Mouse (Mus musculus) midbrain, embryonic 14.5 days (tissue): ENCODE measurements around the gene Dlg4. TPM values are rescaled to one million over a fixed set of nuclear protein-coding genes. Genes with fewer than 3 reads are reported as not detected.

Source experiments
- ATAC-seq: fragments of 200-750 bp; cut with Nextera tagmentation; 2 replicates; pipeline ENCODE4 v1.8.0; 2017; ENCODE audit warnings: moderate number of reproducible peaks, moderate library complexity; ENCODE audit not compliant: low FRiP score, low TSS enrichment
- DNase-seq: peaks from one replicate; pipeline ENCODE4 v3.0.0-alpha.2; 2015
- H3K27ac ChIP-seq: fragments of 300-500 bp; sonication (generic); replicated peaks from 2 replicates; pipeline ENCODE4 v1.5.1; 2014; ENCODE audit warnings: mild to moderate bottlenecking, low read depth, low read length, moderate library complexity
- H3K27me3 ChIP-seq: fragments of 300-500 bp; sonication (generic); 2 replicates; pipeline ENCODE4 v1.6.1; 2014; ENCODE audit warnings: low read length, control low read depth, mixed read lengths; ENCODE audit not compliant: control insufficient read depth, insufficient read depth
- H3K36me3 ChIP-seq: fragments of 300-500 bp; sonication (generic); 2 replicates; pipeline ENCODE4 v1.6.1; 2014; ENCODE audit warnings: low read length, control low read depth; ENCODE audit not compliant: control insufficient read depth, insufficient read depth
- H3K4me1 ChIP-seq: fragments of 300-500 bp; sonication (generic); 2 replicates; pipeline ENCODE4 v1.6.1; 2014; ENCODE audit warnings: mild to moderate bottlenecking, antibody characterized with exemption, low read length, control low read depth; ENCODE audit not compliant: control insufficient read depth, insufficient read depth
- H3K4me2 ChIP-seq: fragments of 300-500 bp; sonication (generic); 2 replicates; pipeline ENCODE4 v1.6.1; 2014; ENCODE audit warnings: mild to moderate bottlenecking, low read length, moderate library complexity
- H3K4me3 ChIP-seq: fragments of 300-500 bp; sonication (generic); replicated peaks from 2 replicates; pipeline ENCODE4 v1.5.1; 2014; ENCODE audit warnings: low read depth, low read length
- H3K9ac ChIP-seq: fragments of 300-500 bp; sonication (generic); replicated peaks from 2 replicates; pipeline ENCODE4 v1.6.1; 2014; ENCODE audit warnings: mild to moderate bottlenecking, low read length, moderate library complexity
- H3K9me3 ChIP-seq: fragments of 300-500 bp; sonication (generic); 2 replicates; pipeline ENCODE4 v1.6.1; 2016; ENCODE audit warnings: low read length, control low read depth, mixed read lengths; ENCODE audit not compliant: control insufficient read depth
- WGBS: fragments of 180-500 bp; shearing (Covaris S2); extraction: QIAGEN DNeasy Blood & Tissue Kit; methylation state at CpG from one replicate; pipeline ENCODE4 v1.1.7; 2014; 5-methylcytosine and 5-hydroxymethylcytosine counted together
- polyA plus RNA-seq: library from polyadenylated mRNA; unstranded; fragments of >200 nt; fragmentation: Nextera tagmentation; extraction: Ambion mirVana; gene quantifications from 2 replicates; pipeline ENCODE4 v1.2.1, GENCODE M21; 2014

The Dlg4 gene
- polyA plus RNA-seq, 1 experiment from 2014 or later: 33.1 TPM

GRCm38 (mm10) chr11:70019495-70020021, 2.8 kb downstream of the Dlg4 start:
- Histone ChIP-seq H3K4me3 (peak overlapping the region; percentile 77), H3K27me3 (no peaks in the 10 kb centered on the region), H3K36me3 (no peaks in the 10 kb centered on the region), H3K9me3 (no peaks in the 10 kb centered on the region), H3K9ac (peak overlapping the region; percentile 80; the same call in 1 of the 2 replicates), H3K4me1 (peaks cover 64% of the 10 kb centered on the region), H3K27ac (peak overlapping the region; percentile 94), H3K4me2 (peak overlapping the region; percentile 89)
- 17% methylated on average over 2 of the region's 2 CpGs for WGBS
- ATAC-seq (no peak), DNase-seq (no peak)

DNA sequence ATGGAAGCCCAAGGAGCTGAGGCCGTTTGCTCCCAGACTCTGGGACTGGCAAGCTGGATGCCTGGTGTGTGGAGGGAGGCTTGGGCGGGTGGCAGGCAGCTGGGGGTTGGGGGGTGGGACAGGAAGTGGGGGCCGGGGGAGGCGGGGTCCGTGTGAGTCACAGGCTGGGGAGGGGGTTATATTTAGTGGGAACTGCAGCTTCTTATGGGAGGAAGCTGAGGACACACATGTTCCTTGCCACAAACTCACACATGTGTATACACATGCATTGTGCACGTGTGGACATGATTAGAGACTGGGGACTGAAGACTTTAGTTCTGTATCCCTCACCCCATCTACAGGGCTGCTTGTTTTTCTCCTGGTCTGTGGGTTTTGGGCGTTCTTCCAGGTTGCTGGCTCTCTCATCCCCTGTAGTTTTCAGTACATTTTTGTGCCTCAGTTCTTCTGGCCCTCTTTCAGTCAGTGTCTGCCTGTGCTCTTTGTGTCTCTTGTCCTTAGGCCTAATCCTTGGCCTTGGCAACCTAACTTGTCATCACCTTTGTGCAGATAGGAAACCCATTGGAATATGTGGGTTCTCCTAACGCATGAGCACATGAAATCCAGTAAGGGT, 3.4 kb downstream of the Dlg4 start:
- WGBS: 9% methylated on average over 8 of the region's 8 CpGs
- Histone ChIP-seq H3K36me3 (no peaks in the 10 kb centered on the region), H3K27me3 (no peaks in the 10 kb centered on the region), H3K4me2 (peak overlapping the region; percentile 89), H3K4me3 (peak overlapping the region; percentile 77), H3K9ac (peak overlapping the region; percentile 80; the same call in 1 of the 2 replicates), H3K27ac (peak overlapping the region; percentile 94), H3K9me3 (no peaks in the 10 kb centered on the region), H3K4me1 (peaks cover 63% of the 10 kb centered on the region)
- ATAC-seq: no peak
- peak; percentile 38 for DNase-seq

DNA sequence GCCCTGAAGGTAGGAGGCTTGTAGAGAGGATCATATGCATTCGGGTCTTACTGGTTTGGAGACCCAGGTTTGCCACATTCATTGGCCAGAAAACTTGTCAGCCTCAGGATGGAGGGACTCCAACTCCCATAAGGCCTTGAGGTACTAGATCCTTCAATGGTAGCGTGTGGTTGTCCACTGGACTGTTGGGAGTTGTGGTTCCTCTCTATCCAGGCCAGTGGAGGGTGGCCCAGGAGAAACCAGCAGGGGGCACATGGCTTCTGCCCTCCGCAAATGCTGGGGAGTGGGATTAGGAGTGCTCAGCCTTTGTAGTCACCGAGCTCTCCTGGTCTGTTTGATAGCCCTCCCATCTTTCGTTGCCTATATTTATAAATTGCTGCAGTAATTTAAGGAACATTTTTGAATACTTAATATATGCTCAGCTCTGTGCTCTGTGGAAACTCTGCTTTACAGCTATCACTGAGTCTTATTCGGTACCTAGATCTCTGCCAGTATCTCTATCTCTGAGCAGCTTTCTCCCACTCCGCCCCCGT, 4.1 kb downstream of the Dlg4 start:
- Histone ChIP-seq H3K4me2 (peak overlapping the region; percentile 89), H3K4me1 (peaks cover 66% of the 10 kb centered on the region), H3K9me3 (no peaks in the 10 kb centered on the region), H3K27ac (peak overlapping the region; percentile 94), H3K27me3 (no peaks in the 10 kb centered on the region), H3K9ac (peak overlapping the region; percentile 80), H3K4me3 (peak overlapping the region; percentile 77), H3K36me3 (no peaks in the 10 kb centered on the region)
- DNase-seq: peak; percentile 89
- 1% methylated on average over 8 of the region's 8 CpGs for WGBS
- peak; percentile 83 for ATAC-seq

DNA sequence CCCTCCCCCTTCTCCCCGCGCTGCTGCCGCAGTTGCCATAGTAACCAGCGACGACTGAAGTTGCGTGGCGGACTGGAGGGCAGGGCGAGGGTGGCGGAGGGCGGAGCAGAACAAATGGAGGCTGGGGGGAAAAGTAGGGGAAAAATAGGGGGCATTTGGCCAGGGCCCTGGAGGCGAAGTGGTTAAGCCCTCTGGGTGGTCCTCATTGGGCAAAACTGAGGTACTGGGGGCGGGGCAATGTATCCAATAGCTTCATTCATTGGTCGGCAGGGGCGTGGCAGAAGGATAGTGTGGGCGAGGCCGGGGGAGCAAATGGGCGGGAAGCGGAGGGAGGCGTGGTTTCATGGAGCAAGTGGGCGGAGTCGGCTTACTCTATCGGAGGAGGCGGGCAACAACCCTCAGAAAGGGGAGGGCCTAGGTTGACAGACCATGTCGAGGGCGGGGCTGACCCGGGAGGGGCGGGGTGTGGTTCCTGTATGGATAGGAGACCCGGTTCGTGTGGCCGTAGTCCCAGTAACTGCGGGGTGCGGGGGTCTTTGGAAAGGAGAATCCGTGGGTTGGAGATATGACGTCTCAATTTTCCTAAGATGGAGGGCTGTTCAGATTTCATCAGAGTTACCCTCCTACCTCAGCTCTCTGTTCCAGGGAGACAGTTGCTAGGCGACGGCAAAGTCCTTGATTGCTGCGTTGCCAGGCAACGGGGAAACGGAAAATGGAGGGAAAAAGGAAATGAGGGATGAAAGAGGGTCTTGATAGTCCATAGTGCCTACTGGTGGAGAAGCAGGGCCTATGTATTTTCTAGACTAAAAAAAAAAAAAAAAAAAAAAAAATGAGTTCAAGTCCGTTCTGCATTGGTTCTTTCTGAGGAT, 4.8 kb downstream of the Dlg4 start:
- peak overlapping the region; percentile 94 for H3K27ac ChIP-seq
- H3K4me1 ChIP-seq: peaks cover 73% of the 10 kb centered on the region
- DNase-seq: peak; percentile 99
- peak overlapping the region; percentile 89 for H3K4me2 ChIP-seq
- no peaks in the 10 kb centered on the region for H3K36me3 ChIP-seq
- H3K9ac ChIP-seq: peak overlapping the region; percentile 80; the same call in 1 of the 2 replicates
- ATAC-seq: peak; percentile 87
- H3K27me3 ChIP-seq: no peaks in the 10 kb centered on the region
- WGBS: under 1% methylated on average over 40 of the region's 40 CpGs
- H3K4me3 ChIP-seq: peak overlapping the region; percentile 77
- H3K9me3 ChIP-seq: no peaks in the 10 kb centered on the region

DNA sequence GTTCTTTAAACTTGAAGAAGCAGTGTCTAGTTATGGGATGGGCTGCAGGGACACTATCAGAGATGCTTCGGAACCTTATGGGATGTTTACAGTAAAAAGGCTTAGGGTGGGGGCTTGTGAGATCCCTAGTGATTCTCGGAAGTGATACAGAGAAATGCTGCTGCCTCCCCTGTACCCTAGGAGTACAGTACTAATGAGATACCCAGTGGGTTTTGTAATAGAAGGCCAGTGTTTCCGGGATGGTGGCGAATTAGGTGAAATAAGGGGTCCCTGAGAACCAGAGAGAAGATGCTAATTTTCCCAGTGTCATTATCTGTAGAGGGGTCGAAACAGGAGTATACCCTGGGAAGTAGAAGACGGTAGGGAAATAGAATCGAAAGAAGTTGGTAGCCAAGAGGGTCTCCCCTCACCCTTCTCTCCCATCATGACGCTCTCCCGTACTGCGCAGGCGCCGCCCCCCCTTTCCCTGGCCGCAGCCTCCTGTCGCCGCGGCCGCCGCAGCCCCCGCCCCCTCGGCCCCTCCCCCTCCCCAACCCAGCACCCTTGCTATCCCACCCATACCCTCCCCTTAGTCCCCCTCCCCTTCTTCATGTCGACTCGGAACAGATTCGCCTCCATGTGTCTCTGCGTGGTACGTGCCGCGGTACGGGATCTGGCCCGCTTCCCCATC, 6.9 kb downstream of the Dlg4 start:
- no peaks in the 10 kb centered on the region for H3K9me3 ChIP-seq
- H3K36me3 ChIP-seq: no peaks in the 10 kb centered on the region
- DNase-seq (peak; percentile 83), ATAC-seq (no peak)
- H3K4me1 ChIP-seq: peaks cover 82% of the 10 kb centered on the region
- H3K9ac ChIP-seq: peak overlapping the region; percentile 47
- peak overlapping the region; percentile 71 for H3K4me2 ChIP-seq
- WGBS: 5% methylated on average over 22 of the region's 29 CpGs
- H3K4me3 ChIP-seq: peak overlapping the region; percentile 39
- peak overlapping the region; percentile 66 for H3K27ac ChIP-seq
- H3K27me3 ChIP-seq: no peaks in the 10 kb centered on the region

DNA sequence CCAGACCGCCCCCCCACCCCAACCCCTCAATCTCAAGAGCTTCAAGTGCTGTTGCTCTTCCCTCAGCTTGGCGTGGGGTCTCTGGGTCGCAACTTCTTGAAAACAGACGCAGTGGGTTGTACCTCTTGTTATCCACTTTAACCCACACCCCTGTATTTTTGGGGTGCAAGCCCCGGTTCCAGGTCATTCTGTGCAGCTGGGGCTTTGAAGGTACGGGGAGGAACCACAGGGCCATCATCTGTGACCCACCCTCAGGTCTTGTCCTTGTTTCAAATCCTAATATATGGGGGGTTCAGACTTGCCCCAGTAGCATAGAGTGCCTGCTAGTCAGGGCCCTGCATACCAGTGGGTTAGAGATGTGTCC, 7.4 kb downstream of the Dlg4 start:
- no peak for ATAC-seq
- Histone ChIP-seq H3K4me2 (peak overlapping the region; percentile 71), H3K4me1 (peaks cover 82% of the 10 kb centered on the region), H3K4me3 (peak overlapping the region; percentile 39), H3K9me3 (no peaks in the 10 kb centered on the region), H3K36me3 (no peaks in the 10 kb centered on the region), H3K9ac (peak overlapping the region; percentile 47), H3K27me3 (no peaks in the 10 kb centered on the region), H3K27ac (peak overlapping the region; percentile 66)
- 13% methylated on average over 6 of the region's 6 CpGs for WGBS
- DNase-seq: no peak

GRCm38 (mm10) chr11:70026689-70027088, 9.9 kb downstream of the Dlg4 start:
- no peak for ATAC-seq
- DNase-seq: peak; percentile 62

GRCm38 (mm10) chr11:70027397-70027796, 10.7 kb downstream of the Dlg4 start:
- no peak for ATAC-seq
- DNase-seq: no peak
- Histone ChIP-seq H3K4me3 (peak overlapping the region; percentile 24), H3K9me3 (no peaks in the 10 kb centered on the region), H3K9ac (peak overlapping the region; percentile 21; the same call in 1 of the 2 replicates), H3K36me3 (peaks cover 20% of the 10 kb centered on the region), H3K27ac (peak overlapping the region; percentile 96), H3K4me2 (peak overlapping the region; percentile 72), H3K27me3 (no peaks in the 10 kb centered on the region), H3K4me1 (peaks cover 71% of the 10 kb centered on the region)
- 26% methylated on average over 9 of the region's 9 CpGs for WGBS

More at GRCm38 (mm10) chr11:70026689-70027088, 9.9 kb downstream of the Dlg4 start:
- H3K4me3 ChIP-seq: peak overlapping the region; percentile 24
- 1% methylated on average over 19 of the region's 19 CpGs for WGBS
- H3K36me3 ChIP-seq: peaks cover 12% of the 10 kb centered on the region
- H3K27ac ChIP-seq: peak overlapping the region; percentile 96
- H3K9ac ChIP-seq: peak overlapping the region; percentile 21; the same call in 1 of the 2 replicates
- H3K27me3 ChIP-seq: no peaks in the 10 kb centered on the region
- H3K4me2 ChIP-seq: peak overlapping the region; percentile 72
- H3K9me3 ChIP-seq: no peaks in the 10 kb centered on the region
- peaks cover 76% of the 10 kb centered on the region for H3K4me1 ChIP-seq
